Mouse (Mus musculus) cortical plate, adult 2 months (tissue): Measurements from ENCODE around the gene Trpc4ap.

Source experiments
- CTCF ChIP-seq: fragments of 200-500 bp; IDR thresholded peaks from 2 replicates; pipeline ENCODE4 v1.5.1; 2011; ENCODE audit warnings: mild to moderate bottlenecking, control low read depth, low read length; ENCODE audit not compliant: insufficient read depth; ENCODE audit errors: extremely low read depth
- POLR2A ChIP-seq: fragments of 200-500 bp; IDR thresholded peaks from 2 replicates; pipeline ENCODE4 v1.6.1; 2011; ENCODE audit warnings: mild to moderate bottlenecking, low read length, control low read depth; ENCODE audit not compliant: insufficient read depth; ENCODE audit errors: extremely low read depth

GRCm38 (mm10) chr2:155588136-155588535 is 104.0 kb downstream of the Trpc4ap start:
- TF ChIP-seq POLR2A, result no peak
- no peak for TF ChIP-seq CTCF
